9 mouse cellular contexts compared by ENCODE assay signal in genomic region chr7:27255721-27256120, GRCm38 (mm10). TPM values are rescaled to one million over a fixed set of nuclear protein-coding genes. Genes with fewer than 3 reads are reported as not detected.
DNase-seq lines count a peak whose midpoint lies in the region; ATAC-seq and TF ChIP-seq lines count a peak whose summit lies in the region.
"Had no signal": no experiment of that assay in that cellular context is flagged by ENCODE, and none has a peak within 500 bp of the region (broad histone marks: within the 10 kb centered on the region; RNA-seq: fewer than 3 reads in every experiment).

No protein-coding gene starts in this region.

- H3K4me3 ChIP-seq in embryonic facial prominence, embryonic 11.5 days (ENCODE audit: low read depth, low read length): no peak overlapping the region
- H3K4me3 ChIP-seq in embryonic facial prominence, embryonic 10.5 days: no peak overlapping the region
- H3K4me3 ChIP-seq in lung, embryonic 14.5 days (ENCODE audit: low read depth, low read length): no peak overlapping the region
- no peak overlapping the region for H3K4me3 ChIP-seq in midbrain, embryonic 10.5 days
- H3K4me3 ChIP-seq: liver, embryonic 15.5 days had no signal

- TF ChIP-seq CTCF in lung, embryonic 14.5 days (IDR thresholded peaks at IDR 0.05; ENCODE audit: low read depth): peak; percentile 52

- no peak for ATAC-seq in embryonic facial prominence, embryonic 11.5 days (replicated peaks; ENCODE audit: insufficient number of reproducible peaks, low FRiP score, low TSS enrichment, low read depth)
- no peak for ATAC-seq in lung, embryonic 14.5 days (ENCODE audit: insufficient read depth)

- H3K9me3 ChIP-seq in embryonic facial prominence, embryonic 11.5 days (replicated peaks; ENCODE audit: control insufficient read depth, low read length): no peaks in the 10 kb centered on the region
- H3K9me3 ChIP-seq in embryonic facial prominence, embryonic 10.5 days: no peaks in the 10 kb centered on the region
- H3K9me3 ChIP-seq in lung, embryonic 14.5 days (ENCODE audit: low read depth, low read length): no peaks in the 10 kb centered on the region
- no peaks in the 10 kb centered on the region for H3K9me3 ChIP-seq in midbrain, embryonic 10.5 days (replicated peaks)
- H3K9me3 ChIP-seq: liver, embryonic 15.5 days had no signal

- H3K9ac ChIP-seq in embryonic facial prominence, embryonic 11.5 days (replicated peaks; ENCODE audit: low read length): no peak overlapping the region
- H3K9ac ChIP-seq in lung, embryonic 14.5 days: no peak overlapping the region
- H3K9ac ChIP-seq: liver, embryonic 15.5 days had no signal

- no peak overlapping the region for H3K27ac ChIP-seq in embryonic facial prominence, embryonic 11.5 days (replicated peaks; ENCODE audit: low read depth, low read length)
- H3K27ac ChIP-seq in embryonic facial prominence, embryonic 10.5 days (replicated peaks): no peak overlapping the region
- no peak overlapping the region for H3K27ac ChIP-seq in lung, embryonic 14.5 days (ENCODE audit: low read depth)
- H3K27ac ChIP-seq in midbrain, embryonic 10.5 days (replicated peaks): no peak overlapping the region
- H3K27ac ChIP-seq: liver, embryonic 15.5 days had no signal

- H3K4me2 ChIP-seq in embryonic facial prominence, embryonic 11.5 days (ENCODE audit: low read depth, low read length): no peak overlapping the region
- H3K4me2 ChIP-seq in lung, embryonic 14.5 days: no peak overlapping the region
- H3K4me2 ChIP-seq: liver, embryonic 15.5 days had no signal

- DNase-seq in embryonic facial prominence, embryonic 11.5 days (ENCODE audit: low spot score): peak; percentile 23
- no peak for DNase-seq in embryonic facial prominence, embryonic 10.5 days (ENCODE audit: low spot score)
- DNase-seq in lung, embryonic 14.5 days: peak; percentile 47
- DNase-seq in lung, postnatal 14 days: no peak
- peak; percentile 50 to 64 for DNase-seq in cerebellum, postnatal 10 days
- DNase-seq in lung, postnatal 36 days: peak; percentile 22
- no peak for DNase-seq in midbrain, embryonic 10.5 days (ENCODE audit: low spot score)
- DNase-seq in adrenal gland, adult 18-20 months (ENCODE audit: low spot score in 2 of 2): no peak

- peaks cover 6% of the 10 kb centered on the region; the same call in 1 of the 2 replicates for H3K4me1 ChIP-seq in embryonic facial prominence, embryonic 11.5 days (ENCODE audit: control insufficient read depth, insufficient read depth, low read length)
- H3K4me1 ChIP-seq in embryonic facial prominence, embryonic 10.5 days: peaks cover 45% of the 10 kb centered on the region
- H3K4me1 ChIP-seq in lung, embryonic 14.5 days (ENCODE audit: insufficient read depth): peaks cover 18% of the 10 kb centered on the region; the same call in 1 of the 2 replicates
- H3K4me1 ChIP-seq in midbrain, embryonic 10.5 days: peaks cover 47% of the 10 kb centered on the region

- WGBS in embryonic facial prominence, embryonic 11.5 days: 65% methylated on average over 3 of the region's 3 CpGs
- 68% methylated on average over 3 of the region's 3 CpGs for WGBS in embryonic facial prominence, embryonic 10.5 days
- 59% methylated on average over 3 of the region's 3 CpGs for WGBS in lung, embryonic 14.5 days
- WGBS in midbrain, embryonic 10.5 days: 79% methylated on average over 3 of the region's 3 CpGs

- H3K27me3 ChIP-seq in embryonic facial prominence, embryonic 11.5 days (ENCODE audit: control insufficient read depth, insufficient read depth, low read length): no peaks in the 10 kb centered on the region
- H3K27me3 ChIP-seq in embryonic facial prominence, embryonic 10.5 days (replicated peaks; ENCODE audit: low read depth, poor library complexity, severe bottlenecking): peaks cover 9% of the 10 kb centered on the region
- no peaks in the 10 kb centered on the region for H3K27me3 ChIP-seq in lung, embryonic 14.5 days (ENCODE audit: insufficient read depth, low read length)
- H3K27me3 ChIP-seq in midbrain, embryonic 10.5 days (ENCODE audit: low read depth, poor library complexity, severe bottlenecking): peaks cover 11% of the 10 kb centered on the region

- no peaks in the 10 kb centered on the region for H3K36me3 ChIP-seq in embryonic facial prominence, embryonic 11.5 days (replicated peaks; ENCODE audit: control insufficient read depth, insufficient read depth, low read depth, low read length)
- peaks cover 21% of the 10 kb centered on the region for H3K36me3 ChIP-seq in embryonic facial prominence, embryonic 10.5 days (replicated peaks)
- H3K36me3 ChIP-seq in lung, embryonic 14.5 days (ENCODE audit: insufficient read depth): peaks cover 6% of the 10 kb centered on the region; the same call in 1 of the 2 replicates
- peaks cover 22% of the 10 kb centered on the region for H3K36me3 ChIP-seq in midbrain, embryonic 10.5 days

RNA-seq across cellular contexts. Expression of gene Numbl, which starts 2.5 kb away (rescaled TPM):
- polyA plus RNA-seq in embryonic facial prominence, embryonic 11.5 days (2014; fragmentation: Nextera tagmentation; extraction: Ambion mirVana): 9.5 and 11.2 TPM in 2 replicates
- 14.8 and 15.0 TPM in 2 replicates for polyA plus RNA-seq in embryonic facial prominence, embryonic 10.5 days (2016; fragmentation: Nextera tagmentation; extraction: Ambion mirVana)
- 15.2 and 16.2 TPM in 2 replicates for polyA plus RNA-seq in lung, embryonic 14.5 days (2014; fragmentation: Nextera tagmentation; extraction: Ambion mirVana)
- 21.0 and 25.7 TPM in 2 replicates for polyA plus RNA-seq in midbrain, embryonic 10.5 days (2016; fragmentation: Nextera tagmentation; extraction: Ambion mirVana)
- 1 to 10 TPM; 6.8 to 7.7 TPM for total RNA-seq in adrenal gland, adult 18-20 months (2021)

RNA-seq across cellular contexts. Expression of gene Coq8b, which starts 22.9 kb away (rescaled TPM):
- polyA plus RNA-seq in embryonic facial prominence, embryonic 11.5 days (2014; fragmentation: Nextera tagmentation; extraction: Ambion mirVana): 14.4 and 14.9 TPM in 2 replicates
- polyA plus RNA-seq in embryonic facial prominence, embryonic 10.5 days (2016; fragmentation: Nextera tagmentation; extraction: Ambion mirVana): 18.4 and 18.7 TPM in 2 replicates
- polyA plus RNA-seq in lung, embryonic 14.5 days (2014; fragmentation: Nextera tagmentation; extraction: Ambion mirVana): 12.8 and 13.7 TPM in 2 replicates
- 23.1 and 24.1 TPM in 2 replicates for polyA plus RNA-seq in midbrain, embryonic 10.5 days (2016; fragmentation: Nextera tagmentation; extraction: Ambion mirVana)
- total RNA-seq in adrenal gland, adult 18-20 months (2021): 10 to 100 TPM; 38.2 to 68.0 TPM

RNA-seq across cellular contexts. Expression of gene Itpkc, which starts 27.3 kb away (rescaled TPM):
- polyA plus RNA-seq in embryonic facial prominence, embryonic 11.5 days (2014; fragmentation: Nextera tagmentation; extraction: Ambion mirVana): 6.0 and 6.2 TPM in 2 replicates
- polyA plus RNA-seq in embryonic facial prominence, embryonic 10.5 days (2016; fragmentation: Nextera tagmentation; extraction: Ambion mirVana): 5.1 and 5.6 TPM in 2 replicates
- 5.4 and 5.9 TPM in 2 replicates for polyA plus RNA-seq in lung, embryonic 14.5 days (2014; fragmentation: Nextera tagmentation; extraction: Ambion mirVana)
- 5.3 and 5.9 TPM in 2 replicates for polyA plus RNA-seq in midbrain, embryonic 10.5 days (2016; fragmentation: Nextera tagmentation; extraction: Ambion mirVana)
- total RNA-seq in adrenal gland, adult 18-20 months (2021): 10 to 100 TPM; 14.5 to 17.9 TPM

RNA-seq across cellular contexts. Expression of gene Snrpa, which starts 59.6 kb away (rescaled TPM):
- 355 and 379 TPM in 2 replicates for polyA plus RNA-seq in embryonic facial prominence, embryonic 11.5 days (2014; fragmentation: Nextera tagmentation; extraction: Ambion mirVana)
- polyA plus RNA-seq in embryonic facial prominence, embryonic 10.5 days (2016; fragmentation: Nextera tagmentation; extraction: Ambion mirVana): 415 and 427 TPM in 2 replicates
- 293 and 320 TPM in 2 replicates for polyA plus RNA-seq in lung, embryonic 14.5 days (2014; fragmentation: Nextera tagmentation; extraction: Ambion mirVana)
- 399 and 409 TPM in 2 replicates for polyA plus RNA-seq in midbrain, embryonic 10.5 days (2016; fragmentation: Nextera tagmentation; extraction: Ambion mirVana)
- 10 to 100 TPM; 65.7 to 67.2 TPM for total RNA-seq in adrenal gland, adult 18-20 months (2021)

Comparison
In these comparisons a context has a peak if more than half of its experiments do, and no peak if none do; other contexts are left out.
1. DNase-seq: peak in embryonic facial prominence, embryonic 11.5 days (single experiment), lung, embryonic 14.5 days (single experiment), cerebellum, postnatal 10 days (2 of 2) and lung, postnatal 36 days (single experiment); none in embryonic facial prominence, embryonic 10.5 days (single experiment), lung, postnatal 14 days (single experiment), midbrain, embryonic 10.5 days (single experiment) and adrenal gland, adult 18-20 months (0 of 2).